Mouse (Mus musculus): Measurements from ENCODE around the gene Dld.

The Dld gene

DNA sequence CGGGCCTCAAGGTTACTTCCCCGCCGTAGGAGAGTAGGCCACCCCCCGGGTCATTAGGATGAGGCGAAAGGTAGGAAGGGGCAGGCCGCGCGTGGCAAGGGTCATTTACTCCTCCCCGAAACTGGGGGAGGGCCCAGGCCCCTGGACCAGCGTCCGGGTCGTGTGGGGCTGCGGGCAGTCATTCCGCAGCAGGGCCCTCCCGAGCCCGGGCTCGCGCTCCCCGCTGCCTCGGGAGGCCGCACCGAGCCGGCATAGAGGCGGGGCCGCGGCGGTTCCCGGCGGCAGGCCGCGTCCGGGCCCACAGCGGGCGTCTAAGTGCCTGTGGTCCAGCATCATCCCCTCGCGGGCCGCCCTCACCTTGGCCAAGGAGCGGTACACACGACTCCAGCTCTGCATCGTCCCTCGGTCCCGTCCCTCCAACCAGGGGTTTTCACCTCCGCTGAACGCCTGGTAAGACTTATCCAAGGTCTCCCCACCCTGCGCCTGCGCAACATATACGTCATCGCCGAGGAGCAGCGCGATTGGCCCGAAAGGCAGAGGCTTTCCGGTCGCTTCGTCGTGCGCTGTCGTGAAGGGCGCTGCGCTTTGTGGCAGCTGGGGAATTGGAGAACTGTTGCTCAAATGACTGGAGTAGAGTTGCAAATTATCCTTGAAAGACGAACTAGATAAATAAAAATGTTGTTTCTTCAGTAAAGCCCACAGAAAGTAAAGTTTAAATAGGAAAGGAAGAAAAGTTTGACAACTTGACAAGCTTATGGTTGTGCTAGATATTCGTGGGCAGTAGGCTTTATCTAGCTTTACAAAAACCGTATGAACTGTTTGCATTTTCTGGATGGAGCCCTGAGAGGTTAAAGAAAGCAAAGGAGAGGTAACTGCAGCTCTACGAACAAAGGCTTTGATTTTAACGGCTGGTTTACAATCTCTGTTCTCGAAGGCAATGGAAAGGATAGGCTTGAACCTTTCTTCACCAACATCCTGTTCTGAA lies at the start of gene Dld:
Gene Dld (minus strand): TSS at position 510 of the 985 bp plus-strand sequence.
- peak; percentile 97 for DNase-seq (ENCODE audit: low spot score)

DNA sequence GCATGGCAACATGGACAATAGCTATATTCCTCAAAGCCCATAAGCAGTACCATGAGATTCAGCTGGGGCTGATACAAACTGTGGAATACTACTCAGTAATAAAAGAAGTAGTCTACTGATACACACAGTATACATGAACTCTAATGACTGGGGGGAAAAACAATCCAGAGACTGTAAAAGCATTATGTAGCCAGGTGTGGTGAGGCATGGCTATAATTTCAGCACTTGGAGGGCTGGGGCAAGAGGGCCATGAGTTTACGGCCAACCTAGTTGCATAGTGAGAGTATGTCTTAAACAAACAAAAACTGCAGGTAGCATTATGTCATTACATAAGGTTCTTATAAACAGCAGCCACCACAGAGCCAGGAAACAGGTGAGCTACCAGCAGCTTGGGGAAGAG lies 49.6 kb upstream of the Dld start:
- no peak for DNase-seq (ENCODE audit: low spot score)

DNA sequence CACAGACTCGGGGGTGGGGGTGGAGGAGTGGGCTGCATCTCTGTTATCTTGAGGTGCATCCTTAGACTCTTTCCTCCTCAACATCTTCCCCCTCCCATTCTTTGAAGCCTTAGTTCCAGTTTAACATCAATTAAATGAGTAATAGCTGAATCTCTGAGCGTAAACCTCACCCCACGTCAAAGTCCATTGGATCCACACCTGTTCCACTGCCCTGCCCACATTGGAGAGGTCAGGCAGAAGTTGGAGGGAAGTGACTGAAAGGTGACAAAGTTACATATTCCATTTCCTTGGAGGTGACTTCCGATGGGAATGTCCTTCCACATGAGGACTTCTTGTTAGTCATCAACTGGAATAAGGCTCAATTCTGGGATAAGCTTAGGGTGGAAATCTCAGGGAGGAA lies 46.5 kb upstream of the Dld start:
- no peak for DNase-seq (ENCODE audit: low spot score)

DNA sequence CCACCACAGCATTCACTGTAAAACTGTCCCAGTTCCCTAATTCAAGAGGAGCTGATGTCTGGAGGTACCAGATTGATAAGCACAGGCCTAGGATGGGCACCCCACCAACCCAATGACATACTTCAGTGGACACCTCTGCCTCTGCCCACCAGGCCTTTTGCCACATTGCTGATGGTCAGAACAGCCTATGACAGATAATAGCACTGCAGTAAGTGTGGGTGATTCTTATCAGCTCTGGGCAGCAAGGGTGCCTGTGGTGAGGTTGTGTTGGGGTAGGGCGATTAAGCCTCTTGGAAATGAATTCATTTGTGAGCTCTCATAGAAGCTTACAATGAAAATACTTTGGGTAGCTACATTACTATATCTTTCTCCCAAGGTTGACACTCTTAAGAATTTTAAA lies 44.6 kb upstream of the Dld start:
- DNase-seq (ENCODE audit: low spot score), result no peak

DNA sequence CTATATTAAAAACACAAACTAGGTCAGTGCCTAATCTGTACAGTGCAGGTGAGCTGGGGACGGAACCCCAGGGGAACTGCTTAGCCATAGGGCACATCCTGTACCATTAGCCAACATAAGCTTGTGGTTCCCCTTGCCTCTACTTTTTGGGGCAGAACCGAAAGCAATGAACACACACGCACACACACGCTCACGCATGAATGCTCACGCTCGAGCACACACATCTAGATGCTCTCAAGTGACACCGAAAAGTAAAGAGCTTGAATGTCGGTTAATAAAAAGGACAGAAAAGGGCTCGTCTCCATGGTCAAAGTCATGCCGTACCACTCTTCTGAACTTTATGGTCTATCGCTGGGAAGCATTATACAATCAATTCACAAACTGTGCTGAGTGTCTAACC lies 40.4 kb upstream of the Dld start:
- no peak for DNase-seq (ENCODE audit: low spot score)

DNA sequence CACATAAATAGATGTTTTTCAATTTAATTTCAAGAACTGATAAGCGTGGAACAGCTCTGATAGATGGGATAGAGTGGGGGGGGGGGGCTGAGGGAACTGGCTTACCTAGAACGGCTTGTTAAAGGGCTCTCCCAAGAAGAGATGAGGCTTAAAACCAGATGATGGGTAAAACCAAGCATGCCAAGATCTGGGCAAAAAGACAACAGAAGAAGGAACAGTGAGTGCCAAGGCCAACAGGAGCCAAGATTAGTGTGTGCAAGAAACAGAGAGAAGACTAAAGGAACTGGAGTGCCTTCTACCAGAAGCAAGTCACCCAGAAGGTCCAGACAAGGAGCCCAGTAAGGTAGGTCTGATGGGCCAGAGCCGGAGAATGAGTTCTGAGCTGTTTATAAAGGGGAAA lies 39.3 kb upstream of the Dld start, which contains the start of gene Slc26a3:
Gene Slc26a3 (plus strand): TSS at position 301 of the 400 bp plus-strand sequence.
- DNase-seq (ENCODE audit: low spot score), result no peak

DNA sequence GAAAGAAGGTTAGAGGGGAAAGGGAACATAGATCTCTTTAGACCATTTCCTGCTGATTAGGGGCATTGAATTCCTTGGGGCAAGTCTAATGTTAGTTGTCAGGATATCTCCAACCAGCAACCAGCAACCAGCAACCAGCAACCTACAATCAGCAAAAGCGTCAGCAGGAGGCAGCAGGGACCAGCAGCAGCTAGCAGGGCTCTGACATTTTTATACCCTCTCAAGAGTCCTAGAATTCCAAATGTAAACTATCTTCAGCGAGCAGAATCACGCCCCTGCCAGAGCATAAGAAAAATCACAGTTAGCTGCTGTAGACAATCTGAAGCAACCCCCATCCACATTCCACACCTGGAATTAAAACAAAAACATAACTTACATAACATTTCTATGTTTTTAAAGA lies 36.0 kb upstream of the Dld start:
- DNase-seq (ENCODE audit: low spot score), result no peak

DNA sequence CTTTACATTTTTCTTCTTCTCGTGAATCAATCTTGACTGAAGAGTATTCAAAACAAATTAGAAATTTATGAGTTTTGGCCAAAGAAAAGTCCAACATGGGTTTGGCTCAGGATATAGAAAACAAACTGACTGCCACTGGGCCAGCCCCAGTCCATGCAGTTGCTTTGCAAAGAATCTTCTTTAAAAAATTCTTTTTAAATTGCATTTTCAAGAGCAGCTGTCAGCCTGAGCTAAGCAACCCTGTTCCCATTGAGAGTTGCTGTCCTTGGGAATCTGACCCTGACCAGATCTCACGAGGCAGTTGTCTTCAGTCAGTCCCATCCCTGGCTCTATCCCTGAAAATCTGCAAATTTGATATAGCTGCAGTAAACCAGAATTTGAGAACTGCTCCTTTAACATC lies 31.2 kb upstream of the Dld start:
- DNase-seq (ENCODE audit: low spot score), result no peak

DNA sequence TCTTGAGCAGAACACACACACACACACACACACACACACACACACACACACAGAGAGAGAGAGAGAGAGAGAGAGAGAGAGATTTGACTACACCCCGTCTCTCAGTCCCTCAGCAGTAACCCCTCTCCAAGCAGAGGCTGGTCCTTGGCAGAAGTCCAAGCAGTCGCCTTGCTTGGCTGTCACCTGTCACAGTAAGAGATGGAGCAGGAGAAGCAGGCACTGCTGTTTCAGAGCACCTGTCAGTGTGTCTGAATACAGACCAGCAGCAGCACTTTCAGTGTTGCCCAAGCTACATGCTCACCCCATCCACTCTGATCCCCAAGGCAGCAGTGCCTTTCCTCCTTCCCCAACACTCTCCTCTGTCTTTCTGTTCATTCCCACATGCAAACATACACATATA lies 29.6 kb upstream of the Dld start:
- DNase-seq (ENCODE audit: low spot score), result peak; percentile 49

DNA sequence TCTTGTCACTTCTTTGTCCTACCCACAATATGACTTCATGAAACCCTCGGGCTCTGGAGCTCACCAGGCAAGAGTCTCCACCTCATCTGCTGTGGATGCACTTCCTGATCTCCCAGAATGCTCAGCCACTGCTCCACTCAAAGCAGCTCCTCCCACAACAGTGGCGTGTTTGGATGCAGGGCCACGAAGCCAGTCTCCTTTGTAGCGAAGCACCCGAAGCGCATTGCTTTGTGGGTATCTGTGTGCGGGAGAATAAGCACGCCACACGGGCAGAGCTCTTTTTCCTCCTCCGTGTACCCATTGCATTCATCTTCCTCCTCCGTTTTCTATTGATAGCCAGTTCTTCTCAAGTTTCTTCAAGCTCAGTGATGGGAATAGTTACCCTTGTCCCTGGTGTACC lies 26.0 kb upstream of the Dld start:
- no peak for DNase-seq (ENCODE audit: low spot score)

DNA sequence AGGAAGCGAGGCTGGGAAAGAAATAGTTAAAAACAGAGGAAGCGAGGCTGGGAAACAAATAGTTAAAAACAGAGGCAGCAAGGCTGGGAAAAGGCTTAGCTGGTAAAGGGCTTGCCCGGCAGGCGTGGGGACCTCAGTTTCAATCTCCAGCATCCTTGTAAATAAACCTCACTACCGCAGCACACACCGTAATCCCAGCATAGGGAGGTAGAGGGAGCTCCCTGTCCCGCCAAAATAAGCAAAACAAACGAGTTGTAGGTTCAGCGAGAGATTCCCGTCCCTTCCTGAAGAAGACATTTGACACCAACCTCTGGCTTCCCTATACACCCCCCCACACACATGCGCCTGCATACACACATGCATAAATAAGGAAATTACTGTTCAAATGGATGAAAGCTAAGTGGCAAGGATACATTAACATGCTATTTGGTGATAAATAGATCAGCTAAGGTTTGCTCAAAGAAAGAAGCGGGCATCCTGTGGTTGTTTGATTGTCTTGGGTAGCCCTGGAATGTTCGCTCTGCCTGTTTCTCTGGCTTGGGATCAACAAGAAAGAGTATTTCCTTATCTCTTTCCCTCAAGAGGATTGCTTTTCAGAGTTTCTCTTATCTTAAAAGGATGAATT lies 25.2 kb upstream of the Dld start:
- no peak for DNase-seq (ENCODE audit: low spot score)

DNA sequence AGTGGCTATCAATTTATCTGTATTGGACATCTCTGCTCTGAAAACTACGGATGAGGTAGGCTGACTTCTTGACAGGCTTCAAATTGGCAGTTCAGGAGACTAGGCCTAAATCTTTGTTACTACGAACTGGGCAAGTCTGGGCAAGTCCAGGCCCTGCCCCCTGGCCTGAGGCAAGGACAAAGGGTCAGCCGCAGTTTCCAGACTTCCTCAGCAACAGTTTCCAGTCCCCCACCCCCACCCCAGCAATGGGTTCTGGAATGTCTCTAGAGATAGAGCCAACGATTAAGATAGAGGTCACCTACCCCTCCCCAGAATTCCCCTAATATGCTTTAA lies 24.0 kb upstream of the Dld start:
- DNase-seq (ENCODE audit: low spot score), result no peak

DNA sequence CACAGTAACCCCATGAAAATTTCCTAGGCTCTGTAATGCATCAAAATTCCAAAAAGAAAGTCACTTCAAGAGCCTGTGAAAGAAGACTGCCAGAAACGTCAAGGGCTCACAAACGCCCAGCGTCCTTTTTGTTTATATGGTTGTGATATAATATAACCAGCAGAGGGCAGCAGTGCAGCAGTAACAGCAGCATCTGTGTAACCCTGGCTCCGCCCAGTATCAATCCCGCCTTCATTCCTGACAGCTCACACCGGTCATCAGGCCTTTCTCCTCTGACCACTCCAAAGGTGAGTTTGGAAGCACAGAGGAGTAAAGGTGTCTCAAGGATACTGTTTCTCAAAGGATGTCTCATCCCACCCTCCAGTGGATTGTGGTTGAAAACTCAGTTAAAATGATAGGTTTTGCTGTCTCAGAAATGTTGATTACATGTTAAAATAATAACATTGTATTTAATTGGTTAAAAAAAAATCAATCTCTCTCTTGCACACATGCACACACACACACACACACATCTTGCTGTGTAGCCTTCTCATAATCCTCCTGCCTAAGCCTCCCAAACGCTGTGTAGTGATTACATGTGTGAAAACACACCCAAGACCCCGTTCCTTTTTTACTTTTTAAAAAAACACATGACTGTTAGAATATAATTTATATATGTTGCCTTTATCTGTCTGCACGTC lies 23.5 kb upstream of the Dld start:
- peak; percentile 71 for DNase-seq (ENCODE audit: low spot score)

DNA sequence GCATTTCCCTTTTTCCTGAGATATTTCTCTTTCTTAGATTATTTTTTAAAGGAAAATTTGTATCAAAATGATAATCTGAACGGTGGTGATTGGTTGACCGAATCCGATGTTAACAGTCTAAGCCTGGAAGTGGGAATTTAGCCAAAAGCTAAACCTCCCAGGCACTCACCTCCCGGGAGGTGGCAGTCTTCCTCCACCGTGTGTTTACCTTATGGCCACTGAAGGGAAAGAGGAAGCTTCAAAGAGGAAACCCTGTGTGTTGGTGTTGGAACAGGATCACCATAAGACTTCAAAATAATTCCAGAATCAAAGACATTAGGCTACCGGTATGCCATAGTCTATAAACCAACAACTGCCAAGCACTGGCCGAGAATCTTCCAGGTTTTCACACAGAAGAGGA lies 18.4 kb upstream of the Dld start:
- DNase-seq (ENCODE audit: low spot score), result no peak

DNA sequence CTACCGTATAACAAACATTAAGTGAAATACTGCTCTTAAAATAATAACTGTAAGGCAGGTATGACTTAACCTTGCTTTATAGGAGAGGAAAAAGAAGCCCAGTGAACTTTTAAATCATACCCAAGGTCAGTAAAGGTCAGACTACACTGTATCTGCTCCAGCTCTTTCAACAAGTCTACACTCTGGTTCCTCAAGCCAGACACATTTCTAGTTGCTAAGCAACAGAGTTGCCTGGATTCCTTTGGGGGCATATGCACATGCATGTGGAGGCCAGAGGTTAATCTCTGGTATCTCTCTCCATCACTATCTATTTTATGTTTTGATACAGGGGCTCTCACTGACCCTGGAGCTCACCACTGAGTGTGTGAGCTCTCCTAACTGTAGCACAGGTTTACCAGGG lies 17.9 kb upstream of the Dld start:
- no peak for DNase-seq (ENCODE audit: low spot score)

DNA sequence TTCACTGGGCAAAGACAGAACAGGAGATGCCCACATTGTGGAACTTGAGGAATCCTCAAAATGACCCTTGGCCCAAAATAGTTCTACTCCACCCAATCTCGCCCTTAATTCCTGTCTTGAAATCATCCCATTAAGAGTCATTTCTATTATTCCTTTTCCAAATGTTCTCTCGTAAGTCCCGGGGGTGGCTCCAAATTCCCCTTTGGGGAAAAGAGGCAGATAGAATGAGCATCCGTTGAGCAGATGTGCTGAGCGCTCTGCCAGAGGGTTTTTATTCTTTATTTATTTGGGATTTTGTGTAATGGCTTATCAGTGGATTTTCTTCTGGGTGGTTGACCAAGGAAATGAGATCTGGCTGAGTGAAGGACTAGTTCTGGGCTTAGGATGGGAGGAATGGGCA lies 16.5 kb upstream of the Dld start:
- peak; percentile 53 for DNase-seq (ENCODE audit: low spot score)

DNA sequence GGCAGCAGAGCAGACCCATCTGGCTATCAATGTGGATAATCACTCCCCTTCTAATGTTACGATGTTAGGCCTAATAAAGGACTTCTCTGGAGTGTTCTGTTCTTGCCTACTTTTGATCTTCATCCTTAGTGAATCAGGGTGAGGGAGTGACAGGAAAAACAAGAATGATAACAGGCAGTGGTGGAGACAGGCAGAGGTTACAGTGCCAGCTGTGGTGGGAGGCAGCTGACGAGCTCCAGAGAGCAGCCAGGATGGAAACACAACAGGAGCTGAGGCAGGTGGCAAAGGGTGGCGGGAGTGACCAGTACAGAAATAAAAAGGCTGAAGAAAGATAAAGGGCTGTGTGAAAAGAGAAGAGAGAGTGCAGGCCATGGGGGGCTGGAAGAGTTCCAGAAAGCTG lies 15.2 kb upstream of the Dld start:
- no peak for DNase-seq (ENCODE audit: low spot score)

DNA sequence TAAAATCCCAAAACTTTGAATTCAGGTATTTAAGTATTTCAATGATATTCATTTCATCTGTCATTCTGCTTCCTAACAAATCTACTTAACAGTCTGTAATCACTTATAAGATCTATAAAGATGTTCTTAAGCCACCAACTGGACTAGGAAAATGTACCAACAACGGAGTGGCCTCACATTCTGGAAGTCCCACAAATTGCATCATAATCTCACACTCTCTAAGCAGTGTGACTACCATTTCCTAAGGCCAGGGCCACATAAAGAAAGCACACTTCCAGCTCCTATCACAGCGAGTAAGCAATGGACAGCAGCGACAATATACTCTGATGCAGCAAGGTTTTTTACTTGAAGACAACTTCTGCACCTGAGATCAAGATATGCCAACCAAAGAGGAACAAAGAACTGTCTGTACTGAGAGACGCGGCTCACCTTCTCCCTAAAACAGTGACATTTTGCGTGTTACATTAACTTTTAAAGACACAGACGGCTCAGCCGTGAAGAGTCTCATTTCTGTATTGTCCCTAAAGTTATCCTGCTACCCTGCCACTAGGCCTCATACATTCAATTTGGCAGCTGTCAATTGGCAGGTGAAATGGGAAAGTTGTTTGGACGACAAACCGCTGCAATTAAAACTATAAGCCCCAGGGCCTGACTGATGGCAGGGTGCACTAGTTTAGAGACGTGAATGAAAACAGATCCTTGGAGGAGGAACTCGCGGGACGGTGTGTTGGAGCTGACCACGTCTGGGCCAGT lies 886 bp downstream of the Dld start:
- DNase-seq (ENCODE audit: low spot score), result no peak

DNA sequence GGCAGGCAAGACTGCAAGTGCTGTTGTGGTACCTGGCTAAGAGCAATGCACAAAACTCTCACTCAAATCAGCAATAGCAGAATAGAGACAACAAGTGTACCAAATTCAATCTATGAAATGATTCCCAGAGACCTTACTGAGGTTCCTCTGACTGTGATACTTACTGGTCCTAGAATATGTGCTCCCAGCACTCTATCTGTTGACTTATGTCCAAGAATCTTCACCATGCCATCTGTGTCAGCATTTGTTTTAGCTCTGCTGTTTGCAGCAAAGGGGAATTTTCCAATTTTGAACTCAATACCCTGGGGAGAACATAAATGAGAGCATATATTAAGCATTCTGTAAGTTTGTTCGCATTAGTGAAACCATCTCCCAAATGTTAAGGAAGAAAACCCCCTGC lies 18.0 kb downstream of the Dld start:
- no peak for DNase-seq (ENCODE audit: low spot score)

DNA sequence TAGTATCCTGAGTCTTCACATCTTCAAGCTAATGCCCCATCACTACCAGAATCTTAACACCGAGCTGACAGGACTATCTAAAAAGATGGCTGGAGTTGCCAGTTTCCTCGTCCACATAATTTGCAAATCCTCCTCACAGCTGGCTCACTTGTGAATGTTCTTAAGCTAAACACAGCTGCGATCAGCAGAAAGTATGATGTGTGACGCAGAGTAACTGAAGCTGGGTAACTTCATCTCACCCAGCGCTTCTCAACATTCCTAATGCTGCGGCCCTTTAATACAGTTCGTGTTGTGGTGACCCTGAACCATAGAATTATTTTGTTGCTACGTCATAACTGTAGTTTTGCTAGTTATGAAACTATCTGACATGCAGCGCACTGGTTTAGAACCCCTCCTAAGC lies 24.1 kb downstream of the Dld start:
- DNase-seq (ENCODE audit: low spot score), result no peak

DNA sequence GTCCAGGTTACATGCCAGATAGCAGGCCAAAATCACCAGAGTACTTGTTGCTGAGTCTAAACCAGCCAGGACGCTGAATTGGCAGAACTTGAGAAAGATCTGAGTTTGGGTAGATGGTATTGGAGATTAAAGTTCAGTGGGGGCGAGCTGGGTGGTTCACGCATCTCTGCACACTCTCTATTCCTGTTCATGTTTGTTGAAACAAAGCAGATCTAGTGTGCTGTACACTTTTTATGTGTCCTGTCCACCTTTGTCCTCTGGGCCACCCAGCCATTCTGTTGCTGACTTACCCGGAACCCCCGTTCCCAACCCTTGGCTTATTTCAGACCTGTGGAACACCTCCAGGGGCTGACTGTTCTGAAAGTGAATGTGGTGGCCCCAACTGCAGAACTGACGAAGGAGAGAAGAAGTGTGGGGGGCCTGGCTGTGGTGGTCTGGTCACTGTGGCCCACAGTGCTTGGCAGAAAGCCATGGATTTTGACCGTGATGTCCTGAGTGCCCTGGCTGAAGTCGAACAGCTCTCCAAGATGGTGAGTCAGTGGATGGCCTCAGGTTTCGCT lies 28.0 kb downstream of the Dld start:
- DNase-seq (ENCODE audit: low spot score), result no peak

DNA sequence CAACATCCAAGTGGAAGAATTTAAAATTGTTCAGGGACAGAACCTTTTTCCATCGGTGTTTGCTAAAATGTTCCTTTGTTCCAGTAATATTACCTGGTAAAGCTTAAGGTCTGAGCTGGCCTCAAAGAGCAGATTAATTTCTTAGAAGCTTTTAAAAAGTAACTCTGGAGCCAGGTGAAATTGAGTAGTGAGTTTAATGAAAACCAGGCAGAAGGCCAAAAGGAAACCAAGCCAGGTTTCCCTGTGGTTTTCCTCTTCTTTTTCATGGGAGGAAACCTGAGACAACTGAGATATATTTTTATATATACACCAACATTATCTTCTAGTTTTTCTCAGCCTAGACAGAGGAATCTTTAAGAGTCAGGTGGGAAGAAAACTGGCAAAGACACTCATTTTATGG lies 29.7 kb downstream of the Dld start:
- DNase-seq (ENCODE audit: low spot score), result no peak

Data from testis, postnatal 10 days (tissue).